Mouse (Mus musculus): Measurements from ENCODE around the gene Rpl36a.

Gene Rpl36a

GRCm38 (mm10) chrX:134585103-134586002 is at the start of gene Rpl36a:
Gene Rpl36a, plus strand, starts transcription at chrX:134585654.
- in situ Hi-C loops (cut with MboI; ENCODE audit: unreplicated experiment in 2 of 2): no loop called here

GRCm38 (mm10) chrX:134539795-134540194 is 45.7 kb upstream of the Rpl36a start:
- in situ Hi-C loops (cut with MboI; ENCODE audit: unreplicated experiment in 2 of 2): loop anchor here (5.0 to 10.0 kb wide), 6 partner anchors 185 to 595 kb away; partner anchors contain the start of gene Cstf2 (in 1 of the 2)

GRCm38 (mm10) chrX:134540414-134541135 is 44.9 kb upstream of the Rpl36a start:
- in situ Hi-C loops (cut with MboI; ENCODE audit: unreplicated experiment in 2 of 2): loop anchor here (10.0 kb wide), 2 partner anchors 184 to 374 kb away; no protein-coding TSS in a partner anchor

- in situ Hi-C loops (cut with MboI; ENCODE audit: unreplicated experiment in 2 of 2): loop anchor here (10.0 kb wide), 2 partner anchors 183 to 373 kb away; no protein-coding TSS in a partner anchor
Observed at GRCm38 (mm10) chrX:134541145-134541954, 44.1 kb upstream of the Rpl36a start, which contains the start of gene Timm8a1. Gene Timm8a1, minus strand, starts transcription at chrX:134541865.

- in situ Hi-C loops (cut with MboI; ENCODE audit: unreplicated experiment in 2 of 2): loop anchor here (10.0 kb wide), 2 partner anchors 183 to 373 kb away; no protein-coding TSS in a partner anchor
Observed at GRCm38 (mm10) chrX:134541955-134542308, 43.5 kb upstream of the Rpl36a start.

GRCm38 (mm10) chrX:134547330-134547729 is 38.1 kb upstream of the Rpl36a start:
- in situ Hi-C loops (cut with MboI; ENCODE audit: unreplicated experiment in 2 of 2): loop anchor here (5.0 to 10.0 kb wide), 3 partner anchors 55 to 367 kb away; partner anchors contain the start of genes Gla (in 1 of the 2) and Hnrnph2 (in 1 of the 2)

GRCm38 (mm10) chrX:134550903-134551302 is 34.6 kb upstream of the Rpl36a start:
- in situ Hi-C loops (cut with MboI; ENCODE audit: unreplicated experiment in 2 of 2): loop anchor here in 1 of 2 experiments (10.0 kb wide), 1 partner anchor 364 kb away; no protein-coding TSS in a partner anchor

GRCm38 (mm10) chrX:134553326-134553725 is 32.1 kb upstream of the Rpl36a start:
- in situ Hi-C loops (cut with MboI; ENCODE audit: unreplicated experiment in 2 of 2): loop anchor here in 1 of 2 experiments (10.0 kb wide), 1 partner anchor 361 kb away; no protein-coding TSS in a partner anchor

GRCm38 (mm10) chrX:134554425-134554824 is 31.0 kb upstream of the Rpl36a start:
- in situ Hi-C loops (cut with MboI; ENCODE audit: unreplicated experiment in 2 of 2): loop anchor here in 1 of 2 experiments (10.0 kb wide), 1 partner anchor 360 kb away; no protein-coding TSS in a partner anchor

- in situ Hi-C loops (cut with MboI; ENCODE audit: unreplicated experiment in 2 of 2): loop anchor here in 1 of 2 experiments (5.0 kb wide), 1 partner anchor 38 kb away; the partner anchor contains the start of genes Gla and Hnrnph2
Observed at GRCm38 (mm10) chrX:134564326-134564725, 21.1 kb upstream of the Rpl36a start.

- in situ Hi-C loops (cut with MboI; ENCODE audit: unreplicated experiment in 2 of 2): no loop called here
Observed at GRCm38 (mm10) chrX:134566536-134567222, 18.8 kb upstream of the Rpl36a start.

- in situ Hi-C loops (cut with MboI; ENCODE audit: unreplicated experiment in 2 of 2): no loop called here
Observed at GRCm38 (mm10) chrX:134577896-134578295, 7.6 kb upstream of the Rpl36a start.

- in situ Hi-C loops (cut with MboI; ENCODE audit: unreplicated experiment in 2 of 2): no loop called here
Observed at GRCm38 (mm10) chrX:134580528-134581305, 4.7 kb upstream of the Rpl36a start.

GRCm38 (mm10) chrX:134582270-134582669 is 3.2 kb upstream of the Rpl36a start:
- in situ Hi-C loops (cut with MboI; ENCODE audit: unreplicated experiment in 2 of 2): no loop called here

GRCm38 (mm10) chrX:134582888-134583669 is 2.4 kb upstream of the Rpl36a start, which contains the start of gene Btk:
Gene Btk, minus strand, starts transcription at chrX:134583570.
- in situ Hi-C loops (cut with MboI; ENCODE audit: unreplicated experiment in 2 of 2): no loop called here

- in situ Hi-C loops (cut with MboI; ENCODE audit: unreplicated experiment in 2 of 2): no loop called here
Observed at GRCm38 (mm10) chrX:134586447-134586846, 993 bp downstream of the Rpl36a start.

GRCm38 (mm10) chrX:134588261-134588660 is 2.8 kb downstream of the Rpl36a start:
- in situ Hi-C loops (cut with MboI; ENCODE audit: unreplicated experiment in 2 of 2): no loop called here

- in situ Hi-C loops (cut with MboI; ENCODE audit: unreplicated experiment in 2 of 2): no loop called here
Observed at GRCm38 (mm10) chrX:134588997-134589396, 3.5 kb downstream of the Rpl36a start.

Measured in v-Abl transformed pro-B cells (cell line).